Mouse (Mus musculus): ENCODE results near the gene Nudt21. TPM values are rescaled to one million over a fixed set of nuclear protein-coding genes. Genes with fewer than 3 reads are reported as not detected.

Gene Nudt21
- total RNA-seq, 2 experiments from 2014 or later, result 61.4 to 63.6 TPM

DNA sequence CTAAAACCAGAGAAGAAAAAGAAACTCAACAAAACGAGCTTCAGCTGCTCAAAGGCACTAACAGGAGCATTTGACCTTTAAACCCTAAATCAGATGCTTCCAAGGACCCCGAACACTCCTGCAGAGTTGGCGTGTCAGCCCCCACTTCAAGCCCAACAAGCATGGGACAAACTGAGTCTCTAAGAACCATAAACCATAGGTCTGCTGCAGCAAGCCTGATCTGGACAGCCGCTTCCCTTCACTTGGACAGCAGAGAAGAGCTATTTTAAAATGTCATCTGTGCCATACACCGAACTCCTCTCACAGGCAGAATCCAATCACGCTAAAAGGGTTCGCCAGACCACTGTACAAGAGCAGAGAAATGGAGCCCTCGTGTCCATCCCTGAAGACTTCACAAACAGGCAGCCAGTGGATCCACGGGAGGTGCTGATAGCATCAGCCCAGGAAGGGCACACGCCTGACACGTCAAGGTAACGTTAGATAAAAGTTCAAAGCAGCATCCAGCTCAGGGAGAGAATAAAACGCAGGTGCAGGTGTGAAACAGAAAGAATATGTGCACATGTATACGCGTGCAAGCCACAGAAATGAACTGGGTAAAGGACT, 27.5 kb downstream of the Nudt21 start:
- DNase-seq (ENCODE audit: low spot score in 2 of 2), result no peak

- no peak for DNase-seq (ENCODE audit: low spot score in 2 of 2)
These were observed 32.7 kb downstream of the Nudt21 start for GRCm38 (mm10) chr8:94004139-94004538.

DNA sequence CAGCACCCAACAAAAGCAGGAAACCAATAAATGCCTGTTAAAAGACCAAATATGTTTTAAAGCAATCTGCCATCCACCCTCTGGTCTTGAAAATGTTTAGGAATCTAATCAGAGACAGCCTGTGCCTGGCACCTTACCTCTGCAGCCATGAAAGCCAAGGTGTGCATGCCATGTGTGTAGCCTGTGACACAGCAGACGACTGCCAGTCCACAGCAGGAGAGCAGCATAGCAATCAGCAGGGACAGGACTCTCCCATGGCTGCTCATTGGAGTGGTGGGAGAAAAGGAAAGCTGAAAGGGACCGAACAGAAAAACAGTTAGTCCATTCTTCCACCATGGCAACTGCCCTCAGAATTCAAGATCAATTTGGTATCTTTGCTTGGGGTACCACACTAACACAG, 37.9 kb downstream of the Nudt21 start:
- DNase-seq (ENCODE audit: low spot score in 2 of 2), result no peak

DNA sequence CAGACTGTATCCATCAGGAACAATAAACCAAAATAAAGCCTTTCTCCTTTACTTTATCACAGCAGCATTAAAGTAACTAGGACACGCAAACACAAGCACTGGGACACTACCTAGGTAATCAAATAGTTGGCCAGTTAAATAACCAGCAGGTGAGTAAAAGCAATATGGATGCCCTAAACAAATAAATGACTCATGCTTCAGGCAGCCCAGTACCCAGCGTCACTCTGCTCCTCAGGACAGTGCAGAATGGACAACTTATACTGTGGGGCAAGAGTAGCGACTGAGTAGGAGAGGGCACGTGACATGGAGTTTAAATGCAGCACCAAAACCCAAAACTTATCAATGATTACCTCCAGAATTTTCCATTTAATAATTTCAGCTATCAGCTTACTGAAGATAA, 47.1 kb downstream of the Nudt21 start:
- no peak for DNase-seq (ENCODE audit: low spot score in 2 of 2)

DNA sequence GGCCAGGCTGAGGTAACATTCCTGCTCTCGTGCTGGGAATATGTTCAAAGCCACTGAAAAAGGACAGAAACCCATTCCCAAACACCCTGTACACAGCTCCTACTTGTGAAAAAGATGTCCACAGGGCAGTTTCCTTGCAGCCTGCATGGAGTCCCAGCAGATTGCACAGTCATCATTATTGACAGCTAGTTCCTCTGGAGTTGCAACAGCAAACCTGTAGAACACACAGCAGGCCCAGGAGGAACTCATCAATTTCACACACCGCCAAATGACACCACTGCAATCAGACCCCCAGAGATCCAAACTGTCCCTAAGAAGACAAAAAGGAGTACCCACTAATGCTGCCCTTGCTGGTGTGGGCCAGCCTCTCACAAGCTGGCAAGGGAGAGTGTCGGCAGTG, 52.1 kb downstream of the Nudt21 start:
- no peak for DNase-seq (ENCODE audit: low spot score in 2 of 2)

DNA sequence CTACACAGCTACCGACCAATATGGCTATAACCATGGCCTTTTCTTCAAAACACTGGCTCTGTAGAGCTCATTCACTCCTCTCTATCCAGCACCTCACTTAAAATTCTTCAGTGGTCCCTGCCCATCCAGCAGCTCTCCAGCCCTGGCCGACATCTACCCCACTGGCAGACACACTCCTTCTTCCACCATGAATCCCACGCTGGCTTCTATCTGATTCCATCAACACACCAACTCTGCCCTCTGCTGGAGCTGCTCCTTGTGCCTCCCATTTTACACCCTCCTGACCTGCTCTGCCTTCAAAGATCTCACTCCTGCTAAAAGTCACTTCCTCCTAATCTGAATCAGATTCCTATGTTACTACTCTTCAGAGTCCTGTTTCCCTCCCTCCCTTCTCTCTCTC, 53.0 kb downstream of the Nudt21 start:
- no peak for DNase-seq (ENCODE audit: low spot score in 2 of 2)

GRCm38 (mm10) chr8:93981679-93982215, 55.1 kb downstream of the Nudt21 start:
- DNase-seq (ENCODE audit: low spot score in 2 of 2), result no peak

GRCm38 (mm10) chr8:93980141-93980540, 56.7 kb downstream of the Nudt21 start:
- DNase-seq (ENCODE audit: low spot score in 2 of 2), result no peak

DNA sequence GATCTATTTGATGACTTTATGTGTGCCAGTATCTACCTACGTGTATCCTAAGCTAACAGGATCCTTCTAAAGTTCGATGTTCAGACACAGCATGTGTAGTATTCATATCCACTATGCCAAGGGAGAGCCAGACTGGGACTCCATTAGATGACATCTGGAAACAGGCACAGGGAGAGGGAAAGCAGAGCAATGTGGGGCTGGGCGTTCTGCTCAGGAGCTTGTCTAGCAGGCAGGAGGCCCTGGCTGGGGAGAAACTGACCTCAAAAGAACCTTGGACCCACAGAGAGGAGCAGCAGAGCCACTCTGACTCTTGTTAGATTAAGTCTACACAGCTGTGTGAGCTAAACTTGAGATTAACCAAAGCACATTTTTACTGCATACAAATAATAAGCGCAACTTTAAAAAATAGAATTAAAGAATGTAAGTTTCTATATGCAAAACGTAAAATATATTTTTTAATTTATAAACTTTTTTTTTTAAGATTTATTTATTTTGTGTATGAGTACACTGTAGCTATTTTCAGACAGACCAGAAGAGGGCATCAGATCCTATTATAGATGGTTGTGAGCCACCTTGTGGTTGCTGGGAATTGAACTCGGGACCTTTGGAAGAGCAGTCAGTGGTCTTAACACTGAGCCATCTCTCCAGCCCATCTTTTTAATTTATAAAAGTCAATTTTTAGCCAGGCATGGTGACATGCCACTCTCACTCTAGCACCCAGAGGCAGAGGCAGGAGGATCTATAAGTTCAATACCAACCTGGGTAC, 60.2 kb downstream of the Nudt21 start:
- DNase-seq (ENCODE audit: low spot score in 2 of 2), result no peak

GRCm38 (mm10) chr8:93975358-93975757, 61.5 kb downstream of the Nudt21 start:
- DNase-seq (ENCODE audit: low spot score in 2 of 2), result no peak

- DNase-seq (ENCODE audit: low spot score in 2 of 2), result no peak
These were observed 62.1 kb downstream of the Nudt21 start for GRCm38 (mm10) chr8:93974602-93975186.

- DNase-seq (ENCODE audit: low spot score in 2 of 2), result no peak
These were observed 62.9 kb downstream of the Nudt21 start for GRCm38 (mm10) chr8:93973831-93974375.

DNA sequence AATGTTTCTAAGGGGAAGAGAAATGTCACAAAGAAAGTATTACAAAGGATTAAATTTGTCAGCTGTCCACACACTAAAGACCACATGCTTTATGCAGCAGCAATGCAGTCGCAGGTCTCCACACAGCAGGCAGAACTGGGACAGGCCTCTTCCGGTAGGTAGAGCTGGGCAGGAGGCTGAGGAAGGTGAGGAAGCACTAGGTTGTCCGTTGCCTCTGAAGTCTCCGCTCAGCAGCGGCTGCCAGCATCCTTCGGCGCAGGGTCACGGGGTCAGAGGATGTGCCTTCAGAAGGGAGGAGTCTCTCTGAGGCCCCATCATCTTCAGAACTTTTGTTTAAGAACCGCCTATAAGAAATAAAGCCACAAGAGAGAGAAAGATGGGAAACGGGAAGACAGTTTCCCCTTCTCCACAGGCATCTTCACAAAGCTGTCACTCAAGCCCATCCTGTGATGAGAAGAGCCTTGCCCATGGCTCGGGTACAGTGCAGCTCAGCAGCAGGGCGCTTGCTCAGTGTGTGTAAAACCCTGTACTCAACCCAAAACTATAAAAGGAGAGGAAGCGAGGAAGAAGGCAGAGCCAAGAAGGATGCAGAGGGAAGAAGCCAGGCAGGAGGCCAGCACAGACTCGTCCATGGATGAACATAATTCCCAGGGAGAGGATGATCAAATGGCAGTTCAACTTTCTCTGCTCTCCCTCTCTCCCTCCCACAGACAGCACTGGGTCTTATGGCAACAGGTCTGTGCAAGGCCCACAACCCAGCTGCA, 63.7 kb downstream of the Nudt21 start:
- no peak for DNase-seq (ENCODE audit: low spot score in 2 of 2)

GRCm38 (mm10) chr8:93972211-93972610, 64.6 kb downstream of the Nudt21 start:
- DNase-seq (ENCODE audit: low spot score in 2 of 2), result no peak

DNA sequence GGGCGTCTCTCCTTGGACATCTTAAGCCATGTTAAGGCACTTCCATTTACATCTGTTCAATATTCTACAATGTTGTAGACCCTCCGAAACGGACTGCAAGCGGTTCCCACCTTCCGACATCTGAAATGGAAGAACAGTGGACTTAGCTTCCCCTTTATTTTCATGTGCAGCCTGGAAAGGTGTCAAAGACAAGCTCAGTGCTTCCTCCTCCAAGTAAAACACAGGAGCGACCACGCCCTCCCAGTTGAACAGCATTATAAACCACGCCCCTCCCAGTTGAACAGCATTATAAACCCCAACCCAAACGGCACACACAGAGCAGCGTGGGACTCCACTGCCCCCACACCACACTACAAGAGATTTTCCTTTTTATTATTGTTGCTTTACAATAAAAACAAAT, 65.4 kb downstream of the Nudt21 start:
- DNase-seq (ENCODE audit: low spot score in 2 of 2), result no peak

GRCm38 (mm10) chr8:93969626-93970340, 67.0 kb downstream of the Nudt21 start:
- no peak for DNase-seq (ENCODE audit: low spot score in 2 of 2)

DNA sequence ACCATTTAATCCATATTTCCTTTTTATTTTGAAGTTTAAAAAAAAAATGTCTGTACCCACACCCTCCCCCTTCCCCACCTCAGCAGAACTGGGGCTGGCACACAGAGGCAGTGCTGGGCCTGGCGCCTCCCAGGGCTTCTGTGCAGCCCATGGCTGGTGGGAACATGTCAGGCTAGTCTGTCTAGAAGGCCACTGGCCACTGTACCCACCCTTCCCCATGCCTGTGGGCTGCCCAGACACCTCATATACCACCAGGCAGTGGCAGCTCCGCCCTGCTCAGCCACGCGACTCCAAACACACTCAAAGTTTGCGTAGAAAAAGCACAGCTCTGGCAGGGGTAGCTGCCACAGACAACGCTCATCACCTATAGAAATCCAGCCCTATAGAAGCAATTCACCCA, 68.5 kb downstream of the Nudt21 start:
- DNase-seq (ENCODE audit: low spot score in 2 of 2), result no peak

Data from adrenal gland, postnatal 4 days (tissue).